Mouse (Mus musculus) left cerebral cortex, adult 9 months (tissue): ENCODE data around the gene Slc8a3.
"Not testable (repeated sequence)": the region's sequence is repeated elsewhere in the genome, so short reads cannot be mapped to it uniquely, and the experiment has no call there.

ENCODE experiments used
- DNase-seq, 2 experiments: peaks; one replicate each; pipeline ENCODE4 v3.0.0; 2022; ENCODE audit warnings: low spot score in 2 of 2

Gene Slc8a3

GRCm38 (mm10) chr12:81332875-81333421 is at the start of gene Slc8a3:
Slc8a3 (minus strand) TSS chr12:81333180.
- DNase-seq = peak in 1 of 2 experiments; percentile 74

GRCm38 (mm10) chr12:81379364-81379763 is 46.4 kb upstream of the Slc8a3 start, which contains the start of gene Gm4787:
Gm4787 (minus strand) TSS chr12:81379464.
- DNase-seq = not testable (repeated sequence)

GRCm38 (mm10) chr12:81333841-81334240 is 861 bp upstream of the Slc8a3 start:
- DNase-seq = no peak

GRCm38 (mm10) chr12:81331937-81332874 is 774 bp downstream of the Slc8a3 start:
- DNase-seq = peak in 1 of 2 experiments; percentile 58

GRCm38 (mm10) chr12:81331046-81331638 is 1.8 kb downstream of the Slc8a3 start:
- DNase-seq = no peak

GRCm38 (mm10) chr12:81324991-81325390 is 8.0 kb downstream of the Slc8a3 start:
- no peak for DNase-seq

GRCm38 (mm10) chr12:81324116-81324515 is 8.9 kb downstream of the Slc8a3 start:
- DNase-seq = peak in 1 of 2 experiments; percentile 63

GRCm38 (mm10) chr12:81321021-81321420 is 12.0 kb downstream of the Slc8a3 start:
- DNase-seq = no peak

GRCm38 (mm10) chr12:81317811-81318210 is 15.2 kb downstream of the Slc8a3 start:
- no peak for DNase-seq

- DNase-seq = peak in 1 of 2 experiments; percentile 39
Observed at GRCm38 (mm10) chr12:81315953-81316352, 17.0 kb downstream of the Slc8a3 start.

GRCm38 (mm10) chr12:81303626-81304025 is 29.4 kb downstream of the Slc8a3 start:
- DNase-seq = no peak

GRCm38 (mm10) chr12:81294613-81295012 is 38.4 kb downstream of the Slc8a3 start:
- DNase-seq = no peak

GRCm38 (mm10) chr12:81278031-81278430 is 54.9 kb downstream of the Slc8a3 start:
- DNase-seq = no peak

- DNase-seq = no peak
Observed at GRCm38 (mm10) chr12:81274616-81275015, 58.4 kb downstream of the Slc8a3 start.

GRCm38 (mm10) chr12:81273333-81273732 is 59.6 kb downstream of the Slc8a3 start:
- DNase-seq = no peak

GRCm38 (mm10) chr12:81269246-81269645 is 63.7 kb downstream of the Slc8a3 start:
- no peak for DNase-seq

- DNase-seq = no peak
Observed at GRCm38 (mm10) chr12:81262821-81263220, 70.2 kb downstream of the Slc8a3 start.

GRCm38 (mm10) chr12:81258215-81258614 is 74.8 kb downstream of the Slc8a3 start:
- no peak for DNase-seq

- no peak for DNase-seq
Observed at GRCm38 (mm10) chr12:81245411-81245810, 87.6 kb downstream of the Slc8a3 start.

GRCm38 (mm10) chr12:81244954-81245353 is 88.0 kb downstream of the Slc8a3 start:
- peak in 1 of 2 experiments; percentile 25 for DNase-seq

- no peak for DNase-seq
Observed at GRCm38 (mm10) chr12:81244492-81244891, 88.5 kb downstream of the Slc8a3 start.

- DNase-seq = no peak
Observed at GRCm38 (mm10) chr12:81241676-81242075, 91.3 kb downstream of the Slc8a3 start.
